7 mouse cellular contexts compared by ENCODE assay signal in the genomic region with DNA sequence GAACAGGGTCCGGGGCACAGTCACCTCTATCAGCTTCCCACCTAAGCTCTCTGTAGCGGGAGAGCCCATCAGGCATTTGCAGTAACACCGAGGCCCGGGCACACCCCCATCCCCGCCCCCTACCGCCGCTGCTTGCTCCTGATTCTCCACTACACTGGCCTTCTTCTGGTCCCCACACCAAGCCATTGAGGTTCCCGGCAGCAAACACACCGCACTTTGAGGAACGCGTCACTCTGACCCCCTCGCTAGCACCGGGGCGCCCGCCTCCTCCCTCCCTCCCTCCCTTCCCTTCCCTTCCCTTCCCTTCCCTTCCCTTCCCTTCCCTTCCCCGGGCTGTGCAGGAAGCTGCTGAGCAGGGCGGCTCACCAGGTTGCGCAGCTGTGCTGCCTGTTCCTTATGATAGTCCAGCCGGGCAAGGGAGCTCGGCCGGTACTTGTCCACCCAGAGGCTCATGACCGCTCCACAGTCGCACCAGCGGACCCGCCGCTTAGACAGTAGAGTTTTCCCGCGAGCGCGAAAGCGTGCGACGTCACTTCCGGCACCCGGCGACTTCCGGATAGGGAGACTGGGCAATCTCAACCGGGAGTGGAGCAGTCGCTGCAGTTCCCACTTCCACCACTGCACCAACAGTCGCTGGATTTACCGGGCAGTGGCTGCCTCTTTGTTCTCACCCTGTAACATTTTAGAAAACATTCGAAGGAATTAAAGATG. TPM values are rescaled to one million over a fixed set of nuclear protein-coding genes. Genes with fewer than 3 reads are reported as not detected.
DNase-seq lines count a peak whose midpoint lies in the region; ATAC-seq lines count a peak whose summit lies in the region.

A gene (minus strand): TSS at position 543 of the 711 bp plus-strand sequence.

- H3K27me3 ChIP-seq in intestine, embryonic 16.5 days (replicated peaks; ENCODE audit: control insufficient read depth, insufficient read depth, low read length), result no peaks in the 10 kb centered on the region
- no peaks in the 10 kb centered on the region for H3K27me3 ChIP-seq in midbrain, embryonic 11.5 days (ENCODE audit: control insufficient read depth, insufficient read depth, low read length)

- H3K4me3 ChIP-seq in intestine, embryonic 16.5 days (ENCODE audit: low read length), result peak within 1 kb of the TSS; percentile 70
- H3K4me3 ChIP-seq in midbrain, embryonic 11.5 days (ENCODE audit: low read depth, low read length), result peak within 1 kb of the TSS; percentile 64

- WGBS in intestine, embryonic 16.5 days, result under 1% methylated on average over 40 of the region's 42 CpGs
- under 1% methylated on average over 41 of the region's 42 CpGs for WGBS in midbrain, embryonic 11.5 days

- H3K27ac ChIP-seq in intestine, embryonic 16.5 days (ENCODE audit: low read length), result peak within 1 kb of the TSS; percentile 78
- 0 out of 2 replicates have a peak within 1 kb of the TSS, but pooled peaks have one; percentile 3 for H3K27ac ChIP-seq in midbrain, embryonic 11.5 days (ENCODE audit: low read depth, low read length)

- intact Hi-C loops in left cerebral cortex, postnatal 36 days (cut with DNase I), result loop anchor here (5.0 kb wide), 1 partner anchor 284 kb away; no protein-coding TSS in a partner anchor

- peak within 1 kb of the TSS; percentile 59 for H3K4me2 ChIP-seq in intestine, embryonic 16.5 days (ENCODE audit: low read depth, low read length)
- peak within 1 kb of the TSS; percentile 66 for H3K4me2 ChIP-seq in midbrain, embryonic 11.5 days

- H3K4me1 ChIP-seq in intestine, embryonic 16.5 days (ENCODE audit: control insufficient read depth, insufficient read depth, low read length), result peaks cover 4% of the 10 kb centered on the region; the same call in 1 of the 2 replicates
- peaks cover 3% of the 10 kb centered on the region; the same call in 1 of the 2 replicates for H3K4me1 ChIP-seq in midbrain, embryonic 11.5 days (ENCODE audit: control insufficient read depth, insufficient read depth, low read length)

- H3K36me3 ChIP-seq in intestine, embryonic 16.5 days (ENCODE audit: control insufficient read depth, insufficient read depth, low read length), result 0 out of 2 replicates have a peak, but pooled peaks cover 2% of the 10 kb centered on the region
- peaks cover 19% of the 10 kb centered on the region for H3K36me3 ChIP-seq in midbrain, embryonic 11.5 days (ENCODE audit: control insufficient read depth, insufficient read depth, low read length)

- ATAC-seq in intestine, embryonic 16.5 days, result peak; percentile 100
- ATAC-seq in midbrain, embryonic 11.5 days (ENCODE audit: low FRiP score), result peak; percentile 99

- H3K9me3 ChIP-seq in intestine, embryonic 16.5 days (ENCODE audit: control insufficient read depth, low read length), result no peaks in the 10 kb centered on the region
- no peaks in the 10 kb centered on the region for H3K9me3 ChIP-seq in midbrain, embryonic 11.5 days (ENCODE audit: control insufficient read depth, low read length)

- H3K9ac ChIP-seq in intestine, embryonic 16.5 days (ENCODE audit: low read depth, low read length), result peak within 1 kb of the TSS; percentile 78
- peak within 1 kb of the TSS; percentile 77 for H3K9ac ChIP-seq in midbrain, embryonic 11.5 days (ENCODE audit: low read length)

- peak; percentile 90 for DNase-seq in adrenal gland, adult 8-10 months
- DNase-seq in embryo, embryonic 9.5 days (ENCODE audit: extremely low spot score), result peak; percentile 96
- DNase-seq in gastrocnemius, postnatal 4 days (ENCODE audit: low spot score in 2 of 2), result peak; percentile 95 to 98
- peak; percentile 93 to 95 for DNase-seq in left cerebral cortex, postnatal 36 days (ENCODE audit: low spot score in 2 of 2)
- DNase-seq in midbrain, embryonic 11.5 days (ENCODE audit: low spot score, missing footprints), result peak; percentile 100
- peak; percentile 84 for DNase-seq in skeletal muscle tissue, adult 2 months (ENCODE audit: low read depth, low spot score)

RNA-seq across cellular contexts. Expression of the gene that starts here (rescaled TPM):
- 10 to 100 TPM; 17.2 to 20.0 (median 17.3) TPM for total RNA-seq in adrenal gland, adult 8-10 months (2022)
- total RNA-seq in gastrocnemius, postnatal 4 days (2021), result 10 to 100 TPM; 18.4 to 27.2 TPM
- polyA plus RNA-seq in intestine, embryonic 16.5 days (2015; fragmentation: Nextera tagmentation; extraction: Ambion mirVana), result 60.9 and 68.3 TPM in 2 replicates
- total RNA-seq in left cerebral cortex, postnatal 36 days (2021), result 10 to 100 TPM in 1 of 2 experiments, 1 to 10 TPM in 1; 8.0 to 10.3 TPM
- 144 and 149 TPM in 2 replicates for polyA plus RNA-seq in midbrain, embryonic 11.5 days (2014; fragmentation: Nextera tagmentation; extraction: Ambion mirVana)

Comparison
In these comparisons a context has a peak if more than half of its experiments do, and no peak if none do; other contexts are left out.
1. Peak in every context shown above with its lines: DNase-seq, ATAC-seq, H3K4me3 ChIP-seq and H3K27ac ChIP-seq.